26 mouse cellular contexts compared by ENCODE assay signal in the genomic region with DNA sequence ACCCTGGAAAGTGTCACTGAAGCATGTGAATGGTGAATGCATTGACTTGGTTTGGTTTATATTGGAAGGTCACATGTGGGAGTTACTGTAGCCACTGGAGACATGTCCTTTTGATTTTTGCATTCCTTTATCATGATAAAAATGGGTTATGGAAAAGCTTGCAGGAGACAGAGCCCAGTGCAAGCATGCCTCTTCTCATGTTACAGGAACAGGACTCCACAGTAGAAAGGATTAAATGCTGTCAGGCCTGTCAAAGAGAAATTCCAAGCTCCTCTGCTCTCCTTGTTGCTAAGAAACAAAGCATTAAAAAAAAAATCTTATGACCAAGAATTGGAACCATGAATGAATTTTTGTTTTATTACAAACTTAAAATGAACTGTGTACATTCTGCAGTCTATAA. TPM values are rescaled to one million over a fixed set of nuclear protein-coding genes. Genes with fewer than 3 reads are reported as not detected.
DNase-seq lines count a peak whose midpoint lies in the region; ATAC-seq and TF ChIP-seq lines count a peak whose summit lies in the region.
"Had no signal": no experiment of that assay in that cellular context is flagged by ENCODE, and none has a peak within 500 bp of the region (broad histone marks: within the 10 kb centered on the region; RNA-seq: fewer than 3 reads in every experiment).

No protein-coding gene starts in this region.

- no peak overlapping the region for H3K4me2 ChIP-seq in kidney, postnatal 0 days (ENCODE audit: low read length)
- no peak overlapping the region for H3K4me2 ChIP-seq in embryonic facial prominence, embryonic 14.5 days (ENCODE audit: low read depth, low read length)
- H3K4me2 ChIP-seq: embryonic facial prominence, embryonic 13.5 days; heart, embryonic 11.5 days; heart, embryonic 15.5 days; hindbrain, embryonic 13.5 days had no signal

- no peak overlapping the region for H3K9ac ChIP-seq in kidney, postnatal 0 days (ENCODE audit: low read depth, low read length)
- H3K9ac ChIP-seq in embryonic facial prominence, embryonic 14.5 days (ENCODE audit: low read depth, low read length): no peak overlapping the region
- H3K9ac ChIP-seq: embryonic facial prominence, embryonic 13.5 days; heart, embryonic 15.5 days; hindbrain, embryonic 13.5 days had no signal

- H3K27ac ChIP-seq in kidney, postnatal 0 days: no peak overlapping the region
- H3K27ac ChIP-seq in embryonic facial prominence, embryonic 14.5 days (replicated peaks; ENCODE audit: low read depth, low read length): no peak overlapping the region
- H3K27ac ChIP-seq: embryonic facial prominence, embryonic 13.5 days; forebrain, embryonic 10.5 days; heart, adult 2 months; heart, embryonic 15.5 days; hindbrain, embryonic 13.5 days; hindbrain, postnatal 0 days had no signal

- no peak for ATAC-seq in kidney, postnatal 0 days (replicated peaks; ENCODE audit: low FRiP score, low read depth)
- peak; percentile 79; the same call in 1 of the 2 replicates for ATAC-seq in embryonic facial prominence, embryonic 14.5 days (ENCODE audit: low read depth)
- ATAC-seq: forebrain, embryonic 14.5 days; hindbrain, postnatal 0 days had no signal

- no peaks in the 10 kb centered on the region for H3K9me3 ChIP-seq in kidney, postnatal 0 days (replicated peaks; ENCODE audit: low read length)
- H3K9me3 ChIP-seq in embryonic facial prominence, embryonic 14.5 days (ENCODE audit: control insufficient read depth, low read length): no peaks in the 10 kb centered on the region
- H3K9me3 ChIP-seq: embryonic facial prominence, embryonic 13.5 days; forebrain, embryonic 10.5 days; heart, embryonic 15.5 days; hindbrain, embryonic 13.5 days had no signal

- H3K36me3 ChIP-seq in kidney, postnatal 0 days (ENCODE audit: insufficient read depth, low read length): no peaks in the 10 kb centered on the region
- no peaks in the 10 kb centered on the region for H3K36me3 ChIP-seq in embryonic facial prominence, embryonic 14.5 days (ENCODE audit: control insufficient read depth, insufficient read depth, low read length)
- H3K36me3 ChIP-seq: embryonic facial prominence, embryonic 13.5 days; forebrain, embryonic 10.5 days; heart, embryonic 15.5 days; hindbrain, embryonic 13.5 days had no signal

- H3K4me3 ChIP-seq in kidney, postnatal 0 days (replicated peaks; ENCODE audit: low read depth, low read length): no peak overlapping the region
- no peak overlapping the region for H3K4me3 ChIP-seq in embryonic facial prominence, embryonic 14.5 days (ENCODE audit: low read depth, low read length)
- H3K4me3 ChIP-seq: embryonic facial prominence, embryonic 13.5 days; erythroblast, embryonic 14.5 days; forebrain, embryonic 10.5 days; heart, adult 2 months; heart, embryonic 15.5 days; hindbrain, embryonic 13.5 days had no signal

- peak; percentile 28 for DNase-seq in kidney, postnatal 0 days (ENCODE audit: low spot score)
- DNase-seq in kidney, adult 11 months: no peak
- DNase-seq in embryo, embryonic 10.5 days (ENCODE audit: low spot score): peak; percentile 12
- DNase-seq in embryonic facial prominence, embryonic 14.5 days (ENCODE audit: low spot score): peak; percentile 82
- DNase-seq in mesoderm, embryonic 11.5 days (ENCODE audit: low read depth, low spot score): peak; percentile 49
- DNase-seq in gastrocnemius, adult 8-10 months (ENCODE audit: low spot score in 2 of 2): no peak
- no peak for DNase-seq in ovary, postnatal 14 days (ENCODE audit: low spot score)
- DNase-seq: adrenal gland, adult 8-10 months; adrenal gland, postnatal 36 days; cerebellum, adult 2 months; cerebellum, postnatal 10 days; gastrocnemius, postnatal 14 days; heart, adult 2 months; heart, postnatal 14 days had no signal

- H3K27me3 ChIP-seq in kidney, postnatal 0 days (ENCODE audit: insufficient read depth, low read length): no peaks in the 10 kb centered on the region
- no peaks in the 10 kb centered on the region for H3K27me3 ChIP-seq in embryonic facial prominence, embryonic 14.5 days (replicated peaks; ENCODE audit: control insufficient read depth, insufficient read depth, low read length)
- H3K27me3 ChIP-seq: CH12.LX; embryonic facial prominence, embryonic 13.5 days; heart, embryonic 15.5 days; hindbrain, embryonic 13.5 days had no signal

- no peak for TF ChIP-seq CTCF in kidney, postnatal 0 days (IDR thresholded peaks at IDR 0.05; ENCODE audit: low read depth)

- no peaks in the 10 kb centered on the region for H3K4me1 ChIP-seq in kidney, postnatal 0 days (replicated peaks; ENCODE audit: insufficient read depth, low read length)
- H3K4me1 ChIP-seq in embryonic facial prominence, embryonic 14.5 days (ENCODE audit: control insufficient read depth, insufficient read depth, low read length): no peaks in the 10 kb centered on the region
- H3K4me1 ChIP-seq: heart, embryonic 15.5 days; hindbrain, embryonic 13.5 days had no signal

RNA-seq across cellular contexts. Expression of a gene that starts 3.0 kb away (rescaled TPM):
- not detected in 2 replicates for polyA plus RNA-seq in kidney, postnatal 0 days (2015; fragmentation: Nextera tagmentation; extraction: Ambion mirVana)
- polyA plus RNA-seq in embryonic facial prominence, embryonic 14.5 days (2014; fragmentation: Nextera tagmentation; extraction: Ambion mirVana): 0.14 and 0.42 TPM in 2 replicates
- not detected for total RNA-seq in gastrocnemius, adult 8-10 months (2022)
- total RNA-seq: adrenal gland, adult 8-10 months; adrenal gland, postnatal 36 days; CH12.LX; gastrocnemius, postnatal 14 days; heart, adult 2 months; heart, postnatal 14 days; hematopoietic stem cell, adult 5-6 weeks; hindbrain, postnatal 0 days had no signal
- polyA plus RNA-seq: cerebellum, adult 2 months; embryonic facial prominence, embryonic 13.5 days; erythroblast, embryonic 14.5 days; forebrain, embryonic 10.5 days; forebrain, embryonic 14.5 days; gonadal fat pad, adult 2 months; heart, adult 2 months; heart, embryonic 11.5 days; heart, embryonic 15.5 days; hindbrain, embryonic 13.5 days; hindbrain, postnatal 0 days; intestine, embryonic 14.5 days had no signal

RNA-seq across cellular contexts. Expression of a gene that starts 24.8 kb away (rescaled TPM):
- not detected in 2 replicates for polyA plus RNA-seq in kidney, postnatal 0 days (2015; fragmentation: Nextera tagmentation; extraction: Ambion mirVana)
- polyA plus RNA-seq in embryonic facial prominence, embryonic 14.5 days (2014; fragmentation: Nextera tagmentation; extraction: Ambion mirVana): not detected in 2 replicates
- not detected for total RNA-seq in gastrocnemius, adult 8-10 months (2022)
- total RNA-seq: adrenal gland, adult 8-10 months; adrenal gland, postnatal 36 days; CH12.LX; gastrocnemius, postnatal 14 days; heart, adult 2 months; heart, postnatal 14 days; hematopoietic stem cell, adult 5-6 weeks; hindbrain, postnatal 0 days had no signal
- polyA plus RNA-seq: cerebellum, adult 2 months; embryonic facial prominence, embryonic 13.5 days; erythroblast, embryonic 14.5 days; forebrain, embryonic 10.5 days; forebrain, embryonic 14.5 days; gonadal fat pad, adult 2 months; heart, adult 2 months; heart, embryonic 11.5 days; heart, embryonic 15.5 days; hindbrain, embryonic 13.5 days; hindbrain, postnatal 0 days; intestine, embryonic 14.5 days had no signal

RNA-seq across cellular contexts. Expression of a gene that starts 35.3 kb away (rescaled TPM):
- polyA plus RNA-seq in kidney, postnatal 0 days (2015; fragmentation: Nextera tagmentation; extraction: Ambion mirVana): not detected in 2 replicates
- polyA plus RNA-seq in embryonic facial prominence, embryonic 14.5 days (2014; fragmentation: Nextera tagmentation; extraction: Ambion mirVana): 0.18 TPM in 1 of 2 replicates, not detected in the other
- total RNA-seq in gastrocnemius, adult 8-10 months (2022): not detected
- total RNA-seq: adrenal gland, adult 8-10 months; adrenal gland, postnatal 36 days; CH12.LX; gastrocnemius, postnatal 14 days; heart, adult 2 months; heart, postnatal 14 days; hematopoietic stem cell, adult 5-6 weeks; hindbrain, postnatal 0 days had no signal
- polyA plus RNA-seq: cerebellum, adult 2 months; embryonic facial prominence, embryonic 13.5 days; erythroblast, embryonic 14.5 days; forebrain, embryonic 10.5 days; forebrain, embryonic 14.5 days; gonadal fat pad, adult 2 months; heart, adult 2 months; heart, embryonic 11.5 days; heart, embryonic 15.5 days; hindbrain, embryonic 13.5 days; hindbrain, postnatal 0 days; intestine, embryonic 14.5 days had no signal

RNA-seq across cellular contexts. Expression of a gene that starts 46.9 kb away (rescaled TPM):
- not detected in 2 replicates for polyA plus RNA-seq in kidney, postnatal 0 days (2015; fragmentation: Nextera tagmentation; extraction: Ambion mirVana)
- polyA plus RNA-seq in embryonic facial prominence, embryonic 14.5 days (2014; fragmentation: Nextera tagmentation; extraction: Ambion mirVana): 0.18 TPM in 1 of 2 replicates, not detected in the other
- not detected for total RNA-seq in gastrocnemius, adult 8-10 months (2022)
- total RNA-seq: adrenal gland, adult 8-10 months; adrenal gland, postnatal 36 days; CH12.LX; gastrocnemius, postnatal 14 days; heart, adult 2 months; heart, postnatal 14 days; hematopoietic stem cell, adult 5-6 weeks; hindbrain, postnatal 0 days had no signal
- polyA plus RNA-seq: cerebellum, adult 2 months; embryonic facial prominence, embryonic 13.5 days; erythroblast, embryonic 14.5 days; forebrain, embryonic 10.5 days; forebrain, embryonic 14.5 days; gonadal fat pad, adult 2 months; heart, adult 2 months; heart, embryonic 11.5 days; heart, embryonic 15.5 days; hindbrain, embryonic 13.5 days; hindbrain, postnatal 0 days; intestine, embryonic 14.5 days had no signal

RNA-seq across cellular contexts. Expression of a gene that starts 56.8 kb away (rescaled TPM):
- not detected in 2 replicates for polyA plus RNA-seq in kidney, postnatal 0 days (2015; fragmentation: Nextera tagmentation; extraction: Ambion mirVana)
- not detected in 2 replicates for polyA plus RNA-seq in embryonic facial prominence, embryonic 14.5 days (2014; fragmentation: Nextera tagmentation; extraction: Ambion mirVana)
- not detected for total RNA-seq in gastrocnemius, adult 8-10 months (2022)
- total RNA-seq: adrenal gland, adult 8-10 months; adrenal gland, postnatal 36 days; CH12.LX; gastrocnemius, postnatal 14 days; heart, adult 2 months; heart, postnatal 14 days; hematopoietic stem cell, adult 5-6 weeks; hindbrain, postnatal 0 days had no signal
- polyA plus RNA-seq: cerebellum, adult 2 months; erythroblast, embryonic 14.5 days; forebrain, embryonic 10.5 days; forebrain, embryonic 14.5 days; gonadal fat pad, adult 2 months; heart, adult 2 months; heart, embryonic 11.5 days; heart, embryonic 15.5 days; hindbrain, embryonic 13.5 days; hindbrain, postnatal 0 days; intestine, embryonic 14.5 days had no signal

Comparison
In these comparisons a context has a peak if more than half of its experiments do, and no peak if none do; other contexts are left out.
1. DNase-seq: peak in kidney, postnatal 0 days (single experiment), embryo, embryonic 10.5 days (single experiment), embryonic facial prominence, embryonic 14.5 days (single experiment) and mesoderm, embryonic 11.5 days (single experiment); none in kidney, adult 11 months (single experiment), gastrocnemius, adult 8-10 months (0 of 2) and ovary, postnatal 14 days (single experiment).